Mouse (Mus musculus): Measurements from ENCODE around the gene Ss18l2. TPM values are rescaled to one million over a fixed set of nuclear protein-coding genes. Genes with fewer than 3 reads are reported as not detected.

Ss18l2 gene
- total RNA-seq (2021) = 10 to 100 TPM; 80.4 to 80.8 TPM
- long read RNA-seq, experiment 1, transcript Ss18l2-207 (1 exons, 2,354 nt) = minor isoform, 12 of 53 reads
- long read RNA-seq, experiment 1, transcript Ss18l2-201 (3 exons, 577 nt) = major isoform, 24 of 53 reads
- long read RNA-seq, experiment 1, transcript Ss18l2-203 (2 exons, 1,175 nt) = minor isoform, 9 of 53 reads
- long read RNA-seq, experiment 1, partial matches to known transcripts = 0 of 53 reads
- long read RNA-seq, experiment 1, other reads (novel, unspliced or antisense) = 2 of 53 reads
- long read RNA-seq, experiment 2, transcript Ss18l2-203 (2 exons, 1,175 nt) = minor isoform, 9 of 75 reads
- long read RNA-seq, experiment 2, transcript Ss18l2-207 (1 exons, 2,354 nt) = minor isoform, 27 of 75 reads
- long read RNA-seq, experiment 2, transcript Ss18l2-201 (3 exons, 577 nt) = major isoform, 32 of 75 reads
- long read RNA-seq, experiment 2, partial matches to known transcripts = 0 of 75 reads
- long read RNA-seq, experiment 2, other reads (novel, unspliced or antisense) = 2 of 75 reads

GRCm38 (mm10) chr9:121709898-121710583, at the start of gene Ss18l2:
TSS of gene Ss18l2 (plus strand) at chr9:121710329.
- DNase-seq (ENCODE audit: low spot score in 2 of 2) = peak; percentile 94 to 99

DNA sequence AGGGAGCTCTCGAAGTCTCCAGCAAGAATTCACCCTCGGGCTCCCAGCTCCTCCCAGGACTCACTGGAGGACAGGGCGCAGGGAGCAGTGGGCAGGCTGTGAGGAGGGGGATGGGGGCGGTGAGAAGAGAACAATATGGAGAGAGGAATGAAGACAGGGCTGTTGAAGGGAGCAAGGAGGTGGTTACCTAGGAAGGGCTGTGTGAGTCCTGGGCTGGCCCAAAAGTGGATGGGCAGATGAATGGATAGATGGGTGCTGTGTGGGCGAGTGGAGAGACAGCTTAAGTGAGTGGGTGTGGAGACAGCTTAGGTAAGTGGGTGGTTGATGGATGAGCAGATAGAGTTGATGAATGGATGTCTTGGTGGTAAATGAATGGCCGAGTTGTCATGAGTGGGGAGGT, 46.7 kb upstream of the Ss18l2 start:
- DNase-seq (ENCODE audit: low spot score in 2 of 2) = no peak

DNA sequence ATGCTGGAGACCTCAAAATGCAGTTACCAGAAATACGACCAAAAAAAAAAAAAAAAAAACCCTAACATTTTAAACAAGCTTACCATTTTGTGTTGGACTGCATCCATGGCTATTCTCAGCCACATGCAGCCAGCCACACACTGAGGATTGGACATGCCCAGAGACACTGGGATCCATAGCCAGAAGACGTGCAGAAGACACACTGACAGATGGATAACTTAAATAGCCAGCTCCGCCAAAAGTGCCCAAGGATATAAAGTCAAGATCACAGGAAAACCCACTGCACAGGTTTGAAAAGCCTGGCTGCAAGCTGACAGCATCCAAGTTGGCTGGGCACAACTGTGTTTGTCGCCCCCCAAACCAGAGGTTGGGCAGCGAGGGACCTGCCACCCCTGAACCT, 46.0 kb upstream of the Ss18l2 start:
- DNase-seq (ENCODE audit: low spot score in 2 of 2) = no peak

DNA sequence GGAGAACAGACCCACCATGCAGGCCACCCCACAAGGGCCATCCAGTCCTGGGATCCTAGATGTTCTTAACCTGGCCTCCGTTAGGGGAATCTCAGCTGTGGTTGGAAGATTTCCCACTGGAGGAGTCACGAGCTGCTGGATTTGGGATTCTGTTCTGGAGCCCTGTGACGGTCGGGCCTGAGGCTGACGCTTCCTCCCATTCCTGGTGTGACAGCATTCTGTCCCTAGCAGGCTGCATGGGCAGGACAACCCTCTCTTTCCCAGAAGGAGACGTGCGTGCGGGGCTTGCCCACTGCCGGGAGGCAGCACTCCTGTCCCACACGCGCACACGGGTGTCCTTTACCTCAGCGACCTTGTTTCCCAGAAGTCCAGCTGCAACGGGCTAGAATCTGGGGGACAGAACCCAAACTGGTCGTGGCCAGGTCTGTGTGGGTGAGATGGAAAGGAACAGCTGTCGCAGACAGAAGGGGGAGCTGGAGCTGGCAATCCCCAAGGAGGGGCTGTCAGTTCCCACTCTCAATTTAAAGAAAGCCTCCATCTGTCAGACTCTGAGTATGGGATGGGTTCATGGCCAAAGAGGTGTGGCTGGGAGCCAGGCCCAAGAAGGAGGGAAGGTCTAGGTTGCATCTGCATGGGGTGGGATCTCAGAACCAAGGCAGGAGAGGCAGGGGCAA, 43.0 kb upstream of the Ss18l2 start:
- no peak for DNase-seq (ENCODE audit: low spot score in 2 of 2)

- DNase-seq (ENCODE audit: low spot score in 2 of 2) = no peak
Measured at GRCm38 (mm10) chr9:121667822-121668221, 42.3 kb upstream of the Ss18l2 start.

DNA sequence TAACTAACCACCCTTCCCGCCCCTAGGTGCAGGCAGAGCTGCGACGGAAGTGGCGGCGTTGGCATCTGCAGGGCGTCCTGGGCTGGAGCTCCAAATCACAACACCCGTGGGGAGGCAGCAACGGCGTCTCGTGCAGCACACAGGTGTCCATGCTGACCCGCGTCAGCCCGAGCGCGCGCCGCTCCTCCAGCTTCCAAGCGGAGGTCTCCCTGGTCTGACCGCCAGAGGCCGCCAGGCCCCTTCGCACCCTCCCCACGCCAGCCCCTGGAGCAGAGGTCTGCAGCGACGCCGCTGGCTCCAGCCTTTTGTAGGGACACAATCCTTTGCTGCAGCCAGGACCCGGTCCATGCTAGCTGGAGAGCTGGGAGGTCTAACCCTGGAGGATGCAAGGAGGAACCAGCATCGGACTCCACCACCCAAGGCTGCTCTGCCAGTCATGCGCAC, 40.8 kb upstream of the Ss18l2 start:
- peak; percentile 61 to 75 for DNase-seq (ENCODE audit: low spot score in 2 of 2)

GRCm38 (mm10) chr9:121671300-121671699, 38.8 kb upstream of the Ss18l2 start:
- DNase-seq (ENCODE audit: low spot score in 2 of 2) = peak in 1 of 2 experiments; percentile 45

DNA sequence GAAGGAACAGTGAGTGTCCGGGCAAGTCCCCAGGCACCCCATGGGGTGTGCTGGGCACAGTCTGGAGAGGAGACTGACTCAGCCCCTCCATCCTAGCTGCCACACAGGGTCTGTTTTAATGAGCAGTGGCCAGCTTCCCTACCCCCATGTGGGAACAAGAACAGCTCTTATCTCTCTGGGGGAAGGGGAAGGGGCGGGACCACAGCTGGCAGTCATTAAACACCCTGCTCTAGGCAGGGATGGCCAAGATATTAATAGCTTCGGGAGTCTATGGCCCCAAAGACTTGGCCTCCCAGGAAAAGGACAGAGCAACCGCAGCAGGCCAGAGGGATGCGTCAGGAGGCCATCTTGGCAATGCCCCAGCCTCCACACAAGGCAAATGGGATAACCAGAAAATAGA, 37.8 kb upstream of the Ss18l2 start:
- DNase-seq (ENCODE audit: low spot score in 2 of 2) = no peak

- DNase-seq (ENCODE audit: low spot score in 2 of 2) = no peak
Measured at GRCm38 (mm10) chr9:121673716-121674115, 36.4 kb upstream of the Ss18l2 start.

DNA sequence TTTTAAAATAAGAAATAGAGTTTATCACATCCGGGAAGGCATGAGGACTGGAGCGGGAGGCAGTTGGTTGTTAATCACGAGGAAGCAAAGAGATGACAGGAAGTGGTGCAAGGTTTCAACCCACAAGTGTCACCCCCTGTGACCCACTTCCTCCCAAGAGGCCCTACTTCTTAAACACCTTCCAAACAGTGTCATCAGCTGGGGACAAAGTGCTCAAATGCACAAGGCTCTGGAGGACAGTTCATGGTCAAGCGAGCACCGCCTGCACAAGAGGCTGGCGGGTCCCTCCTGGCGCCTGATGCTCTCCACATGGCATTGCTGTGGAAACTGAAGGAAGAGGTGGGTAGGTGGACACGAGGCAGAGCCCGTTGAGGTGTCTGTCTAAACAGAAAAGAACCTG, 35.1 kb upstream of the Ss18l2 start:
- DNase-seq (ENCODE audit: low spot score in 2 of 2) = no peak

- DNase-seq (ENCODE audit: low spot score in 2 of 2) = no peak
Measured at GRCm38 (mm10) chr9:121675556-121675955, 34.6 kb upstream of the Ss18l2 start.

GRCm38 (mm10) chr9:121677069-121677468, 33.1 kb upstream of the Ss18l2 start:
- no peak for DNase-seq (ENCODE audit: low spot score in 2 of 2)

- DNase-seq (ENCODE audit: low spot score in 2 of 2) = no peak
Measured at GRCm38 (mm10) chr9:121677476-121677875, 32.7 kb upstream of the Ss18l2 start.

GRCm38 (mm10) chr9:121679549-121679948, 30.6 kb upstream of the Ss18l2 start:
- DNase-seq (ENCODE audit: low spot score in 2 of 2) = peak in 1 of 2 experiments; percentile 59

GRCm38 (mm10) chr9:121681191-121681590, 28.9 kb upstream of the Ss18l2 start:
- no peak for DNase-seq (ENCODE audit: low spot score in 2 of 2)

- DNase-seq (ENCODE audit: low spot score in 2 of 2) = no peak
Measured at GRCm38 (mm10) chr9:121682037-121682680, 28.0 kb upstream of the Ss18l2 start.

GRCm38 (mm10) chr9:121684702-121685101, 25.4 kb upstream of the Ss18l2 start:
- DNase-seq (ENCODE audit: low spot score in 2 of 2) = no peak

DNA sequence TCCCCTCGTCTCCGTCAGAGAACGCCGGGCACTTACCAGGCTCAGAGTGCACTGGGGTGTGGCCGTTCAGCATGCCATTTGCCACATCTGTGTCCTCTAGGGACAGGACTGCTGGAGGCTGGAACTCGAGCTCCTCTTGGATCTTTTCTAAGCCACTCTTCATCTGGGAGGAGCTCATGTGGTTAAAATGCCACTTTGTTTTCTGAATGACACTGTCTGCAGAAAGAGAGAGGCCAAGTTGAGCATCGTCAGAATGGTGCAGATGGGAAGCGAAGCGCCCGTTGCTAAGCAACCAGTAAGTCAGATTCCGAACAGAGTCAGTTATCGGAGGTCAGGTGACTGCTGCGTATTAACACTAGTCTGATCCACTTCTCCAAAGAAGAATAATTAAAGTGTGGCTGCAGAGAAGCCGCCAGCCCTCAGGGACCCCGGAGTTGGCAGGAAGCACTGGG, 19.9 kb upstream of the Ss18l2 start:
- DNase-seq (ENCODE audit: low spot score in 2 of 2) = no peak

DNA sequence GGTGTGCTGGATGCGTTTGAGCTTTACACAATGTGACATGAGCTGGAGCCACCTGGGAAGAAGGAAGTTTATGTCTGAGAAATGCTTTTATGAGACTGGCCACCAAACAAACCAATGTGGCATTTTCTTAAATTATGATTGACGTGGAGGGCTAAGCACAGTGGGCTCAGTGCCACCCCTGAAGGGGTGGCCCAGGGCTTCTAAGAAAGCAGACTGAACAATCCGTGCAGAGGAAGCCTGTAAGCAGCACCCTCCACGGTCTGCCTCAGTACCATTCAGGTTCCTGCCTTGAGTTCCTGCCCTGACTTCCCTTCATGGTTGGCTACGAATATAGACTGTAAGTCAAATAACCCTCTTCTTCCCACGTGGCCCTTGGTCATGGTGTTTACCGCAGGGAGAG, 19.4 kb upstream of the Ss18l2 start:
- DNase-seq (ENCODE audit: low spot score in 2 of 2) = no peak

DNA sequence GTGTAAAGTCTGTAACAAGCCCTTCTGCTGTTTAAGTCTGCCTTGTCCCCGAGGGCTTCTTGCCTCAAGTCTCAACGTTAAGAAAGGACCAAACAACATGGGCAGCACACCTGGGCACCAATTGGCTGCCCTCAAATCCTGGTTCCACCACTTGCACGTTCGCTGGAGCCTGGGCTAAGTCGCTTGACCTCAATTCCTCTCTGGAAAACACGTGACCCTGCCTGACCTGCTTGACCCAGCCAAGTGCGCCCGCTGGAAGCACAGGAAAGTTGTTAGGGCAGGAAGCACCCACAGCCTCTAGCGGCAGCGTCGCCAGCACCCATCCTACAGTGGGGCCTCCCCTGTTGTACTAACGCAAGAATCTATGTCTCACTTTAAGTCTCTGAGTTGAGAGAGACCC, 15.4 kb upstream of the Ss18l2 start:
- DNase-seq (ENCODE audit: low spot score in 2 of 2) = no peak

DNA sequence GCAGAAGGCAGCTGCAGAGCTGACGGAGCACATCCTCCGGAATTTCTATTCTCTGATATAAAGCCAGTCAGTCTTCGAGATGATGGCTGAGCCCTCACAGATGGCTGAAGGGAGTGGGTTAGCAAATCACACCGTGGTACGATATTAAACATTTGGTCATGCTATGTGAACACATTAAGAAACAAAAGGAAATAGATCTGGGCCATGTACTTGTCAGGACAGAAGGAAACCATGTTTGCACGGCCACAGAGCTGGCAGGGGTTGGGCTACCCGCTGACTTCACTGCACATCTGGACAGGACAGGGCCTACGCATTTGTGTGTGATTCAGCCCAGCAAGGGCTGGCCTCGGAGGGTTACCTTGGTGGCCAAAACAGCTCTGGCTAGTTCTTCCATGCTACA, 13.5 kb upstream of the Ss18l2 start:
- no peak for DNase-seq (ENCODE audit: low spot score in 2 of 2)
